Mouse (Mus musculus) lung, postnatal 0 days (tissue): Measurements from ENCODE around the gene Lyl1. TPM values are rescaled to one million over a fixed set of nuclear protein-coding genes. Genes with fewer than 3 reads are reported as not detected.

ENCODE experiments used
- ATAC-seq: fragments of 200-750 bp; cut with Nextera tagmentation; 2 replicates; pipeline ENCODE4 v1.8.0; 2017; ENCODE audit warnings: moderate library complexity
- DNase-seq: peaks from one replicate; pipeline ENCODE4 v3.0.0-alpha.2; 2016; ENCODE audit warnings: low spot score
- H3K27ac ChIP-seq: fragments of 300-500 bp; sonication (generic); 2 replicates; pipeline ENCODE4 v1.5.1; 2014; ENCODE audit warnings: antibody characterized with exemption, mild to moderate bottlenecking, low read length, mixed read lengths
- H3K27me3 ChIP-seq: fragments of 300-500 bp; sonication (generic); replicated peaks from 2 replicates; pipeline ENCODE4 v1.6.1; 2014; ENCODE audit warnings: low read length, mixed read lengths; ENCODE audit not compliant: insufficient read depth
- H3K36me3 ChIP-seq: fragments of 300-500 bp; sonication (generic); 2 replicates; pipeline ENCODE4 v1.6.1; 2014; ENCODE audit warnings: low read length, mixed read lengths; ENCODE audit not compliant: insufficient read depth
- H3K4me1 ChIP-seq: fragments of 300-500 bp; sonication (generic); 2 replicates; pipeline ENCODE4 v1.6.1; 2014; ENCODE audit warnings: antibody characterized with exemption, low read depth, low read length, mixed read lengths; ENCODE audit not compliant: insufficient read depth
- H3K4me2 ChIP-seq: fragments of 300-500 bp; sonication (generic); replicated peaks from 2 replicates; pipeline ENCODE4 v1.6.1; 2014; ENCODE audit warnings: low read depth, mild to moderate bottlenecking, low read length, moderate library complexity, mixed read lengths
- H3K4me3 ChIP-seq: fragments of 300-500 bp; sonication (generic); 2 replicates; pipeline ENCODE4 v1.5.1; 2014; ENCODE audit warnings: low read depth, low read length
- H3K9ac ChIP-seq: fragments of 300-500 bp; sonication (generic); replicated peaks from 2 replicates; pipeline ENCODE4 v1.6.1; 2014; ENCODE audit warnings: low read depth, mild to moderate bottlenecking
- H3K9me3 ChIP-seq: fragments of 300-500 bp; sonication (generic); 2 replicates; pipeline ENCODE4 v1.6.1; 2016; ENCODE audit warnings: low read length, mixed read lengths
- CTCF ChIP-seq: IDR thresholded peaks from 2 replicates; pipeline ENCODE4 v1.5.1; 2016; ENCODE audit warnings: antibody characterized with exemption, mild to moderate bottlenecking
- EP300 ChIP-seq: IDR thresholded peaks from 2 replicates; pipeline ENCODE4 v1.6.1; 2016; ENCODE audit warnings: antibody characterized with exemption, mild to moderate bottlenecking, control low read depth
- WGBS: fragments of 180-500 bp; shearing (Covaris S2); extraction: QIAGEN DNeasy Blood & Tissue Kit; methylation state at CpG from one replicate; pipeline ENCODE4 v1.1.7; 2014; 5-methylcytosine and 5-hydroxymethylcytosine counted together
- polyA plus RNA-seq: library from polyadenylated mRNA; unstranded; fragments of >200 nt; fragmentation: Nextera tagmentation; extraction: Ambion mirVana; gene quantifications from 2 replicates; pipeline ENCODE4 v1.2.1, GENCODE M21; 2015

The Lyl1 gene
- polyA plus RNA-seq, 1 experiment from 2014 or later: 11.6 TPM

GRCm38 (mm10) chr8:84722530-84722849 lies 21.2 kb downstream of the Lyl1 start:
- no peak for TF ChIP-seq CTCF
- no peak for TF ChIP-seq EP300
- peaks cover 20% of the 10 kb centered on the region for H3K36me3 ChIP-seq
- ATAC-seq (no peak), DNase-seq (no peak)
- H3K9me3 ChIP-seq: no peaks in the 10 kb centered on the region
- H3K9ac ChIP-seq: no peak overlapping the region
- H3K27me3 ChIP-seq: no peaks in the 10 kb centered on the region
- peak overlapping the region; percentile 3 for H3K27ac ChIP-seq
- peaks cover 36% of the 10 kb centered on the region for H3K4me1 ChIP-seq
- H3K4me3 ChIP-seq: no peak overlapping the region
- WGBS: 32% methylated on average over 6 of the region's 6 CpGs
- H3K4me2 ChIP-seq: no peak overlapping the region

DNA sequence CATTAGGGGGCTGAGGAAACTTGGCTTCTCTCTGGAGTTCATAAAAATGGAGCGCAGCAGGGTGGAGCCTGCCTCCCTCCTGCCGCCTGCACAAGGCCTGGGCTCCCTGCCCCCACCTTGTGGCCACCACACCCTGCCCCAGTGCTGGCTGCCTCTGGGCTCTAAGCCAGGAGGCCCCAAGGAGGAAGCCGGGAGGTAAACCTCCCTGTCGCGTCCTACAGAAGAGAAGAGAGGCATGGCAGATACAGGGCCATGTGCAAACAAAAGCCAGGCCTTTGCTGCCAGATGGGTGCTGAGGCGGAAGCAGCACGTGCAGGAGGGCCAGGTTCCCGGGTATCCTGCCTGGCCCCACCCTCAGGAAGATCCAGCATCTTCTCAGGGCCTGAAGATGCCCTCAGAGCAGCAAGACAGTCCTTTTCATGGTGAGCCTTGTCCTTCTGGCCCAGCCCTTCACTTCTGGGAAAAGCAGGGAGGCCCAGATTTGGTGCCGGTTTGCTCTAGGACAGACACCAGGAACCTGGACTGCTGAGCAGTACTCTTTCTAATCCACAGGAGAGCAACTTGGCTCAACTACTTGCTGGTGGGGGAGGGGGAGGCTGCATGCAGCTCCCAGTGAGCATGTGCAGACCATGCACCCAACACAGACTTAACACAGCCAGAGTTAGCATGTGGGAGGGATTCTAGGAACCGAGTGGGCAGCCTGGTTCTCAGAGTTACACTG lies 21.8 kb downstream of the Lyl1 start, which contains the start of gene G430095P16Rik:
Gene G430095P16Rik, plus strand, starts transcription at position 158 of the 721 bp plus-strand sequence.
- 6% methylated on average over 10 of the region's 10 CpGs for WGBS
- Histone ChIP-seq H3K27ac (peak within 1 kb of the TSS; percentile 3), H3K4me1 (peaks cover 36% of the 10 kb centered on the region), H3K9ac (no peak within 1 kb of the TSS), H3K4me2 (peak within 1 kb of the TSS; percentile 25), H3K4me3 (no peak within 1 kb of the TSS), H3K36me3 (peaks cover 17% of the 10 kb centered on the region), H3K27me3 (no peaks in the 10 kb centered on the region), H3K9me3 (no peaks in the 10 kb centered on the region)
- TF ChIP-seq EP300 (peak; percentile 77), CTCF (peak; percentile 70)
- peak; percentile 90 for ATAC-seq
- peak; percentile 93 for DNase-seq

GRCm38 (mm10) chr8:84723571-84723900 lies 22.3 kb downstream of the Lyl1 start:
- H3K9me3 ChIP-seq: no peaks in the 10 kb centered on the region
- peak overlapping the region; percentile 25 for H3K4me2 ChIP-seq
- H3K4me3 ChIP-seq: no peak overlapping the region
- DNase-seq: no peak
- no peaks in the 10 kb centered on the region for H3K27me3 ChIP-seq
- no peak for ATAC-seq
- no peak for TF ChIP-seq EP300
- TF ChIP-seq CTCF: no peak
- peaks cover 17% of the 10 kb centered on the region for H3K36me3 ChIP-seq
- H3K27ac ChIP-seq: peak overlapping the region; percentile 3
- peaks cover 36% of the 10 kb centered on the region for H3K4me1 ChIP-seq
- no peak overlapping the region for H3K9ac ChIP-seq
- 25% methylated on average over 7 of the region's 7 CpGs for WGBS

- 58% methylated on average over 9 of the region's 9 CpGs for WGBS
- no peak overlapping the region for H3K9ac ChIP-seq
- ATAC-seq: no peak
- no peak overlapping the region for H3K4me3 ChIP-seq
- no peak overlapping the region for H3K4me2 ChIP-seq
- H3K36me3 ChIP-seq: peaks cover 17% of the 10 kb centered on the region
- H3K27ac ChIP-seq: no peak overlapping the region
- no peaks in the 10 kb centered on the region for H3K9me3 ChIP-seq
- H3K4me1 ChIP-seq: peaks cover 36% of the 10 kb centered on the region
- H3K27me3 ChIP-seq: no peaks in the 10 kb centered on the region
- no peak for TF ChIP-seq CTCF
- no peak for DNase-seq
Observed at GRCm38 (mm10) chr8:84724683-84725082, 23.4 kb downstream of the Lyl1 start.

- Histone ChIP-seq H3K9me3 (no peaks in the 10 kb centered on the region), H3K4me2 (no peak overlapping the region), H3K4me1 (peaks cover 40% of the 10 kb centered on the region), H3K36me3 (peaks cover 16% of the 10 kb centered on the region), H3K27me3 (no peaks in the 10 kb centered on the region), H3K27ac (peak overlapping the region; percentile 57), H3K4me3 (no peak overlapping the region), H3K9ac (0 out of 2 replicates have a peak overlapping the region, but pooled peaks have one; percentile 16)
- ATAC-seq: 0 out of 2 replicates have a peak, but pooled peaks have one; percentile 0
- 50% methylated on average over 10 of the region's 10 CpGs for whole genome bisulfite sequencing
- TF ChIP-seq EP300 (no peak), CTCF (no peak)
- DNase-seq: no peak
Observed at GRCm38 (mm10) chr8:84725246-84725940, 24.1 kb downstream of the Lyl1 start.

GRCm38 (mm10) chr8:84725941-84726259 lies 24.6 kb downstream of the Lyl1 start:
- Histone ChIP-seq H3K27me3 (no peaks in the 10 kb centered on the region), H3K36me3 (peaks cover 11% of the 10 kb centered on the region), H3K4me2 (no peak overlapping the region), H3K9me3 (no peaks in the 10 kb centered on the region), H3K9ac (no peak overlapping the region), H3K4me3 (no peak overlapping the region), H3K4me1 (peaks cover 45% of the 10 kb centered on the region), H3K27ac (peak overlapping the region; percentile 57)
- TF ChIP-seq EP300 (no peak), CTCF (peak; percentile 78)
- DNase-seq (peak; percentile 90), ATAC-seq (peak; percentile 39)
- 17% methylated on average over 3 of the region's 3 CpGs for WGBS
